Mouse (Mus musculus) bone marrow macrophage, adult 2 months (primary cell): ENCODE results near the gene Fgfr1op.

Experiments
- CTCF ChIP-seq: IDR thresholded peaks from 2 replicates; pipeline ENCODE4 v1.5.1; 2012; ENCODE audit warnings: low read depth, mild to moderate bottlenecking, low read length, moderate library complexity
- POLR2A ChIP-seq: IDR thresholded peaks from 2 replicates; pipeline ENCODE4 v1.6.1; 2012; ENCODE audit warnings: mild to moderate bottlenecking, low read depth, low read length, borderline replicate concordance

DNA sequence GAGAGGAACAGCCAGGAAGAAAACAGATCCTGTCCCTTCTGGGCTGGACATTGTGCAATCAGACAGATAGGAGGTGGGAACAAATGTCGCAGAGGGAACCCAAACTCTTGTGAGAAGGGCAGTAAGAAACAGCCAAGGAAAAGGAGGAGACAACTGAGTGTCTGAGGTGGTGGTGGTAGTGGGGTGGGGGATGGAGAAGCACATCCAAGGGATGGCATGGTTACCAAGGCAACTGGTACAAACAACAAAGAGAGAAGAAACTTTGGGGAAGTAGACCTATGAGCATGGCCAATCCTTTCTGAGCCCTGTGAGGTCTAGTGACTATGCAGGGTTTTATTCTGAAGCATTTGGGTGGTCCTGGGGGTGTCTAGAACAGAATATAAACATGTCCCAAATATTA is 49.1 kb downstream of the Fgfr1op start:
- TF ChIP-seq CTCF: no peak
- TF ChIP-seq POLR2A: no peak
